In genomic region chr4:136331709-136332108, GRCm38 (mm10) we compare ENCODE assay signal across 35 mouse cellular contexts.
"Had no signal": no experiment of that assay in that cellular context is flagged by ENCODE, and none has a peak within 500 bp of the region (broad histone marks: within the 10 kb centered on the region; RNA-seq: fewer than 3 reads in every experiment).

No protein-coding gene starts in this region.

- H3K9ac ChIP-seq: heart, embryonic 12.5 days; heart, embryonic 13.5 days; heart, embryonic 15.5 days; hindbrain, embryonic 12.5 days; hindbrain, embryonic 13.5 days; hindbrain, embryonic 14.5 days; hindbrain, embryonic 15.5 days; intestine, embryonic 15.5 days; kidney, embryonic 15.5 days had no signal

- H3K27ac ChIP-seq: heart, embryonic 10.5 days; heart, embryonic 13.5 days; heart, embryonic 15.5 days; hindbrain, embryonic 10.5 days; hindbrain, embryonic 12.5 days; hindbrain, embryonic 13.5 days; hindbrain, embryonic 14.5 days; hindbrain, embryonic 15.5 days; hindbrain, postnatal 0 days; intestine, embryonic 15.5 days; kidney, embryonic 15.5 days; kidney, postnatal 0 days; layer of hippocampus, adult 2 months had no signal

- H3K4me3 ChIP-seq: heart, embryonic 10.5 days; heart, embryonic 12.5 days; heart, embryonic 13.5 days; heart, embryonic 15.5 days; hindbrain, embryonic 10.5 days; hindbrain, embryonic 12.5 days; hindbrain, embryonic 13.5 days; hindbrain, embryonic 15.5 days; intestine, embryonic 15.5 days; kidney, embryonic 15.5 days; layer of hippocampus, adult 2 months had no signal

- H3K4me2 ChIP-seq: heart, embryonic 11.5 days; heart, embryonic 12.5 days; heart, embryonic 13.5 days; heart, embryonic 15.5 days; hindbrain, embryonic 12.5 days; hindbrain, embryonic 13.5 days; hindbrain, embryonic 14.5 days; hindbrain, embryonic 15.5 days; intestine, embryonic 15.5 days; kidney, embryonic 15.5 days had no signal

- H3K27me3 ChIP-seq: heart, embryonic 12.5 days; heart, embryonic 13.5 days; heart, embryonic 15.5 days; hindbrain, embryonic 12.5 days; hindbrain, embryonic 13.5 days; hindbrain, embryonic 15.5 days; intestine, embryonic 15.5 days; kidney, embryonic 15.5 days had no signal

- ATAC-seq: hindbrain, embryonic 16.5 days; hindbrain, postnatal 0 days; inflammation-experienced regulatory T-cells, adult 6 months; intestine, embryonic 15.5 days; intestine, embryonic 16.5 days; intestine, postnatal 0 days had no signal

- H3K4me1 ChIP-seq: hindbrain, embryonic 10.5 days; hindbrain, embryonic 12.5 days; hindbrain, embryonic 13.5 days; hindbrain, embryonic 15.5 days; intestine, embryonic 15.5 days; kidney, embryonic 15.5 days had no signal

- DNase-seq: heart, postnatal 10 days; heart, postnatal 14 days; heart, postnatal 36 days; heart, postnatal 4 days; kidney, adult 11 months; kidney, adult 18-20 months; kidney, adult 2 months; kidney, adult 8-10 months; kidney, adult 9 months; kidney, postnatal 10 days; kidney, postnatal 14 days; kidney, postnatal 25 days; kidney, postnatal 36 days; kidney, postnatal 4 days; layer of hippocampus, adult 9-11 months; layer of hippocampus, postnatal 36 days had no signal

- H3K9me3 ChIP-seq: heart, embryonic 10.5 days; heart, embryonic 12.5 days; heart, embryonic 13.5 days; heart, embryonic 15.5 days; hindbrain, embryonic 10.5 days; hindbrain, embryonic 12.5 days; hindbrain, embryonic 13.5 days; hindbrain, embryonic 15.5 days; intestine, embryonic 15.5 days; kidney, embryonic 15.5 days had no signal
